Mouse (Mus musculus): ENCODE measurements around the gene Fli1. TPM values are rescaled to one million over a fixed set of nuclear protein-coding genes. Genes with fewer than 3 reads are reported as not detected.

The Fli1 gene
- polyA plus RNA-seq (2012; rRNA removed), result 24.4 and 31.3 TPM in 2 replicates

GRCm38 (mm10) chr9:32542212-32543039 lies at the start of gene Fli1:
Fli1 (minus strand) TSS chr9:32542861.
- Histone ChIP-seq H3K4me1 (ENCODE audit: control insufficient read depth, insufficient read depth, insufficient read length) (peaks cover 18% of the 10 kb centered on the region; the same call in 1 of the 2 replicates), H3K36me3 (ENCODE audit: control insufficient read depth, insufficient read depth, low read length) (no peaks in the 10 kb centered on the region), H3K27me3 (ENCODE audit: control insufficient read depth, insufficient read depth, low read length) (no peaks in the 10 kb centered on the region), H3K27ac (ENCODE audit: insufficient read depth, low read length) (peak within 1 kb of the TSS; percentile 100), H3K4me3 (ENCODE audit: extremely low read depth, insufficient read depth, insufficient read length) (peak within 1 kb of the TSS; percentile 98)
- no peak for TF ChIP-seq POLR2A (IDR thresholded peaks at IDR 0.05; ENCODE audit: low read depth, low read length)
- no peak for TF ChIP-seq CTCF (IDR thresholded peaks at IDR 0.05; ENCODE audit: extremely low read depth, insufficient read depth, insufficient read length, insufficient replicate concordance)
- WGBS, result under 1% methylated on average over 41 of the region's 41 CpGs
- peak in 1 of 2 experiments; percentile 44 for DNase-seq (ENCODE audit: low read depth in 1 of 2, low spot score in 2 of 2)

GRCm38 (mm10) chr9:32591732-32592582 lies 49.3 kb upstream of the Fli1 start:
- H3K27ac ChIP-seq (ENCODE audit: insufficient read depth, low read length), result peak overlapping the region; percentile 85
- H3K4me3 ChIP-seq (ENCODE audit: extremely low read depth, insufficient read depth, insufficient read length), result no peak overlapping the region; the same call in 1 of the 2 replicates
- no peaks in the 10 kb centered on the region for H3K36me3 ChIP-seq (ENCODE audit: control insufficient read depth, insufficient read depth, low read length)
- H3K27me3 ChIP-seq (ENCODE audit: control insufficient read depth, insufficient read depth, low read length), result no peaks in the 10 kb centered on the region
- H3K4me1 ChIP-seq (ENCODE audit: control insufficient read depth, insufficient read depth, insufficient read length), result peaks cover 26% of the 10 kb centered on the region
- peak; percentile 65 to 91 for DNase-seq (ENCODE audit: low read depth in 1 of 2, low spot score in 2 of 2)
- WGBS, result 8% methylated on average over 14 of the region's 14 CpGs
- TF ChIP-seq CTCF (IDR thresholded peaks at IDR 0.05; ENCODE audit: extremely low read depth, insufficient read depth, insufficient read length, insufficient replicate concordance), result peak; percentile 61; the same call in 1 of the 2 replicates
- TF ChIP-seq POLR2A (IDR thresholded peaks at IDR 0.05; ENCODE audit: low read depth, low read length), result no peak

GRCm38 (mm10) chr9:32590571-32590970 lies 47.9 kb upstream of the Fli1 start:
- Histone ChIP-seq H3K36me3 (ENCODE audit: control insufficient read depth, insufficient read depth, low read length) (no peaks in the 10 kb centered on the region), H3K4me1 (ENCODE audit: control insufficient read depth, insufficient read depth, insufficient read length) (peaks cover 21% of the 10 kb centered on the region), H3K27me3 (ENCODE audit: control insufficient read depth, insufficient read depth, low read length) (no peaks in the 10 kb centered on the region), H3K4me3 (ENCODE audit: extremely low read depth, insufficient read depth, insufficient read length) (no peak overlapping the region), H3K27ac (ENCODE audit: insufficient read depth, low read length) (no peak overlapping the region)
- 85% methylated on average over 5 of the region's 5 CpGs for WGBS
- no peak for DNase-seq (ENCODE audit: low read depth in 1 of 2, low spot score in 2 of 2)
- TF ChIP-seq CTCF (IDR thresholded peaks at IDR 0.05; ENCODE audit: extremely low read depth, insufficient read depth, insufficient read length, insufficient replicate concordance) (no peak), POLR2A (IDR thresholded peaks at IDR 0.05; ENCODE audit: low read depth, low read length) (no peak)

GRCm38 (mm10) chr9:32589900-32590299 lies 47.2 kb upstream of the Fli1 start:
- peak; percentile 77 to 87 for DNase-seq (ENCODE audit: low read depth in 1 of 2, low spot score in 2 of 2)
- Histone ChIP-seq H3K27ac (ENCODE audit: insufficient read depth, low read length) (no peak overlapping the region), H3K27me3 (ENCODE audit: control insufficient read depth, insufficient read depth, low read length) (no peaks in the 10 kb centered on the region), H3K36me3 (ENCODE audit: control insufficient read depth, insufficient read depth, low read length) (no peaks in the 10 kb centered on the region), H3K4me3 (ENCODE audit: extremely low read depth, insufficient read depth, insufficient read length) (no peak overlapping the region), H3K4me1 (ENCODE audit: control insufficient read depth, insufficient read depth, insufficient read length) (peaks cover 16% of the 10 kb centered on the region)
- TF ChIP-seq POLR2A (IDR thresholded peaks at IDR 0.05; ENCODE audit: low read depth, low read length), result no peak
- peak; percentile 89; the same call in 1 of the 2 replicates for TF ChIP-seq CTCF (IDR thresholded peaks at IDR 0.05; ENCODE audit: extremely low read depth, insufficient read depth, insufficient read length, insufficient replicate concordance)
- 9% methylated on average over 8 of the region's 8 CpGs for WGBS

- no peak overlapping the region for H3K27ac ChIP-seq (ENCODE audit: insufficient read depth, low read length)
- 56% methylated on average over 7 of the region's 7 CpGs for WGBS
- H3K4me1 ChIP-seq (ENCODE audit: control insufficient read depth, insufficient read depth, insufficient read length), result no peaks in the 10 kb centered on the region
- H3K27me3 ChIP-seq (ENCODE audit: control insufficient read depth, insufficient read depth, low read length), result no peaks in the 10 kb centered on the region
- peak; percentile 41; the same call in 1 of the 2 replicates for TF ChIP-seq CTCF (IDR thresholded peaks at IDR 0.05; ENCODE audit: extremely low read depth, insufficient read depth, insufficient read length, insufficient replicate concordance)
- TF ChIP-seq POLR2A (IDR thresholded peaks at IDR 0.05; ENCODE audit: low read depth, low read length), result no peak
- no peaks in the 10 kb centered on the region for H3K36me3 ChIP-seq (ENCODE audit: control insufficient read depth, insufficient read depth, low read length)
- no peak overlapping the region for H3K4me3 ChIP-seq (ENCODE audit: extremely low read depth, insufficient read depth, insufficient read length)
- peak in 1 of 2 experiments; percentile 25 for DNase-seq (ENCODE audit: low read depth in 1 of 2, low spot score in 2 of 2)
These were observed 42.7 kb upstream of the Fli1 start for GRCm38 (mm10) chr9:32585357-32585756.

GRCm38 (mm10) chr9:32583905-32584304 lies 41.2 kb upstream of the Fli1 start:
- Histone ChIP-seq H3K4me1 (ENCODE audit: control insufficient read depth, insufficient read depth, insufficient read length) (no peaks in the 10 kb centered on the region), H3K27me3 (ENCODE audit: control insufficient read depth, insufficient read depth, low read length) (no peaks in the 10 kb centered on the region), H3K4me3 (ENCODE audit: extremely low read depth, insufficient read depth, insufficient read length) (no peak overlapping the region), H3K27ac (ENCODE audit: insufficient read depth, low read length) (no peak overlapping the region), H3K36me3 (ENCODE audit: control insufficient read depth, insufficient read depth, low read length) (no peaks in the 10 kb centered on the region)
- TF ChIP-seq POLR2A (IDR thresholded peaks at IDR 0.05; ENCODE audit: low read depth, low read length) (no peak), CTCF (IDR thresholded peaks at IDR 0.05; ENCODE audit: extremely low read depth, insufficient read depth, insufficient read length, insufficient replicate concordance) (no peak)
- DNase-seq (ENCODE audit: low read depth in 1 of 2, low spot score in 2 of 2), result no peak
- WGBS, result 89% methylated on average over 6 of the region's 6 CpGs
